Mouse (Mus musculus): ENCODE measurements at regions not wholly inside any gene's neighbourhood (a gene's known extent, or its start where the extent isn't known, plus 50 kb on each side); places are given as distances from the start of the nearest gene placed in this dataset.

GRCm38 (mm10) chr4:153098591-153098990, 384.0 kb downstream of the Ajap1 start:
- TF ChIP-seq GATA1 (IDR thresholded peaks at IDR 0.05; ENCODE audit: borderline replicate concordance, low read length) (no peak), POLR2AphosphoS5 (IDR thresholded peaks at IDR 0.05; ENCODE audit: insufficient replicate concordance, low read depth, low read length) (no peak), GATA2 (IDR thresholded peaks at IDR 0.05; ENCODE audit: borderline replicate concordance, low read depth, low read length) (no peak), CTCF (IDR thresholded peaks at IDR 0.05; ENCODE audit: low read depth, low read length) (no peak), TAL1 (conservative IDR thresholded peaks at IDR 0.05; ENCODE audit: low read depth, low read length) (no peak)
- no peaks in the 10 kb centered on the region for H3K36me3 ChIP-seq (replicated peaks)
- H3K9me3 ChIP-seq (replicated peaks), result peaks cover 75% of the 10 kb centered on the region
- ATAC-seq (ENCODE audit: extremely low read depth, insufficient number of reproducible peaks, low FRiP score, poor library complexity, severe bottlenecking) (no peak), DNase-seq (ENCODE audit: low spot score) (no peak)
- H3K4me3 ChIP-seq (ENCODE audit: low read depth, low read length), result no peak overlapping the region
- no peaks in the 10 kb centered on the region for H3K4me1 ChIP-seq (ENCODE audit: insufficient read depth, low read depth, low read length)
- H3K27me3 ChIP-seq (ENCODE audit: insufficient read depth, low read length), result no peaks in the 10 kb centered on the region

- TF ChIP-seq GATA1 (IDR thresholded peaks at IDR 0.05; ENCODE audit: borderline replicate concordance, low read length) (no peak), CTCF (IDR thresholded peaks at IDR 0.05; ENCODE audit: low read depth, low read length) (no peak), TAL1 (conservative IDR thresholded peaks at IDR 0.05; ENCODE audit: low read depth, low read length) (no peak), POLR2AphosphoS5 (IDR thresholded peaks at IDR 0.05; ENCODE audit: insufficient replicate concordance, low read depth, low read length) (no peak), GATA2 (IDR thresholded peaks at IDR 0.05; ENCODE audit: borderline replicate concordance, low read depth, low read length) (no peak)
- ATAC-seq (ENCODE audit: extremely low read depth, insufficient number of reproducible peaks, low FRiP score, poor library complexity, severe bottlenecking), result no peak
- Histone ChIP-seq H3K36me3 (replicated peaks) (no peaks in the 10 kb centered on the region), H3K4me1 (ENCODE audit: insufficient read depth, low read depth, low read length) (no peaks in the 10 kb centered on the region), H3K27me3 (ENCODE audit: insufficient read depth, low read length) (no peaks in the 10 kb centered on the region), H3K4me3 (ENCODE audit: low read depth, low read length) (no peak overlapping the region), H3K9me3 (replicated peaks) (peaks cover 81% of the 10 kb centered on the region)
- DNase-seq (ENCODE audit: low spot score), result no peak
Measured at GRCm38 (mm10) chr4:153097601-153098000, 385.0 kb downstream of the Ajap1 start.

GRCm38 (mm10) chr4:153093129-153093528, 389.5 kb downstream of the Ajap1 start:
- TF ChIP-seq GATA1 (IDR thresholded peaks at IDR 0.05; ENCODE audit: borderline replicate concordance, low read length) (no peak), CTCF (IDR thresholded peaks at IDR 0.05; ENCODE audit: low read depth, low read length) (no peak), TAL1 (conservative IDR thresholded peaks at IDR 0.05; ENCODE audit: low read depth, low read length) (no peak), GATA2 (IDR thresholded peaks at IDR 0.05; ENCODE audit: borderline replicate concordance, low read depth, low read length) (no peak)
- ATAC-seq (ENCODE audit: extremely low read depth, insufficient number of reproducible peaks, low FRiP score, poor library complexity, severe bottlenecking) (no peak), DNase-seq (ENCODE audit: low spot score) (no peak)
- no peak overlapping the region for H3K4me3 ChIP-seq (ENCODE audit: low read depth, low read length)
- no peaks in the 10 kb centered on the region for H3K36me3 ChIP-seq (replicated peaks)
- no peaks in the 10 kb centered on the region for H3K27me3 ChIP-seq (ENCODE audit: insufficient read depth, low read length)
- no peaks in the 10 kb centered on the region for H3K4me1 ChIP-seq (ENCODE audit: insufficient read depth, low read depth, low read length)
- peaks cover 81% of the 10 kb centered on the region for H3K9me3 ChIP-seq (replicated peaks)

GRCm38 (mm10) chr4:153082166-153082565, 400.4 kb downstream of the Ajap1 start:
- no peak for DNase-seq (ENCODE audit: low spot score)
- ATAC-seq (ENCODE audit: extremely low read depth, insufficient number of reproducible peaks, low FRiP score, poor library complexity, severe bottlenecking), result no peak
- H3K9me3 ChIP-seq (replicated peaks), result peaks cover 92% of the 10 kb centered on the region

GRCm38 (mm10) chr4:153074590-153074989, 408.0 kb downstream of the Ajap1 start:
- ATAC-seq (ENCODE audit: extremely low read depth, insufficient number of reproducible peaks, low FRiP score, poor library complexity, severe bottlenecking) (no peak), DNase-seq (ENCODE audit: low spot score) (no peak)
- H3K36me3 ChIP-seq (replicated peaks), result no peaks in the 10 kb centered on the region
- no peak overlapping the region for H3K4me3 ChIP-seq (ENCODE audit: low read depth, low read length)
- no peaks in the 10 kb centered on the region for H3K4me1 ChIP-seq (ENCODE audit: insufficient read depth, low read depth, low read length)
- no peaks in the 10 kb centered on the region for H3K27me3 ChIP-seq (ENCODE audit: insufficient read depth, low read length)
- no peak for TF ChIP-seq TAL1 (conservative IDR thresholded peaks at IDR 0.05; ENCODE audit: low read depth, low read length)
- TF ChIP-seq GATA1 (IDR thresholded peaks at IDR 0.05; ENCODE audit: borderline replicate concordance, low read length), result no peak
- TF ChIP-seq GATA2 (IDR thresholded peaks at IDR 0.05; ENCODE audit: borderline replicate concordance, low read depth, low read length), result no peak
- no peak for TF ChIP-seq POLR2AphosphoS5 (IDR thresholded peaks at IDR 0.05; ENCODE audit: insufficient replicate concordance, low read depth, low read length)
- TF ChIP-seq CTCF (IDR thresholded peaks at IDR 0.05; ENCODE audit: low read depth, low read length), result no peak
- H3K9me3 ChIP-seq (replicated peaks), result peaks cover 84% of the 10 kb centered on the region

More at GRCm38 (mm10) chr4:153082166-153082565, 400.4 kb downstream of the Ajap1 start:
- no peaks in the 10 kb centered on the region for H3K36me3 ChIP-seq (replicated peaks)
- no peak overlapping the region for H3K4me3 ChIP-seq (ENCODE audit: low read depth, low read length)
- TF ChIP-seq TAL1 (conservative IDR thresholded peaks at IDR 0.05; ENCODE audit: low read depth, low read length) (no peak), GATA1 (IDR thresholded peaks at IDR 0.05; ENCODE audit: borderline replicate concordance, low read length) (no peak), GATA2 (IDR thresholded peaks at IDR 0.05; ENCODE audit: borderline replicate concordance, low read depth, low read length) (no peak), POLR2AphosphoS5 (IDR thresholded peaks at IDR 0.05; ENCODE audit: insufficient replicate concordance, low read depth, low read length) (no peak), CTCF (IDR thresholded peaks at IDR 0.05; ENCODE audit: low read depth, low read length) (no peak)
- H3K4me1 ChIP-seq (ENCODE audit: insufficient read depth, low read depth, low read length), result no peaks in the 10 kb centered on the region
- H3K27me3 ChIP-seq (ENCODE audit: insufficient read depth, low read length), result no peaks in the 10 kb centered on the region

- TF ChIP-seq GATA2 (IDR thresholded peaks at IDR 0.05; ENCODE audit: borderline replicate concordance, low read depth, low read length), result no peak
- TF ChIP-seq TAL1 (conservative IDR thresholded peaks at IDR 0.05; ENCODE audit: low read depth, low read length), result no peak
- no peak for TF ChIP-seq GATA1 (IDR thresholded peaks at IDR 0.05; ENCODE audit: borderline replicate concordance, low read length)
- no peak for TF ChIP-seq POLR2AphosphoS5 (IDR thresholded peaks at IDR 0.05; ENCODE audit: insufficient replicate concordance, low read depth, low read length)
- TF ChIP-seq CTCF (IDR thresholded peaks at IDR 0.05; ENCODE audit: low read depth, low read length), result no peak
- no peak for ATAC-seq (ENCODE audit: extremely low read depth, insufficient number of reproducible peaks, low FRiP score, poor library complexity, severe bottlenecking)
- Histone ChIP-seq H3K27me3 (ENCODE audit: insufficient read depth, low read length) (no peaks in the 10 kb centered on the region), H3K36me3 (replicated peaks) (no peaks in the 10 kb centered on the region), H3K4me3 (ENCODE audit: low read depth, low read length) (no peak overlapping the region), H3K9me3 (replicated peaks) (peaks cover 82% of the 10 kb centered on the region), H3K4me1 (ENCODE audit: insufficient read depth, low read depth, low read length) (no peaks in the 10 kb centered on the region)
- no peak for DNase-seq (ENCODE audit: low spot score)
Measured at GRCm38 (mm10) chr4:153070190-153070745, 412.3 kb downstream of the Ajap1 start.

All from G1E (cell line).